Mouse (Mus musculus) CH12.LX (cell line): ENCODE measurements around the gene Six5. TPM values are rescaled to one million over a fixed set of nuclear protein-coding genes. Genes with fewer than 3 reads are reported as not detected.

ENCODE experiments used
- DNase-seq: peaks from one replicate; pipeline ENCODE4 v3.0.0-alpha.2; 2013; ENCODE audit errors: extremely low read depth
- H3K27ac ChIP-seq: 2 replicates; pipeline ENCODE4 v1.5.1; 2012; ENCODE audit warnings: low read depth, mild to moderate bottlenecking, control low read depth, moderate library complexity; ENCODE audit not compliant: insufficient read depth
- H3K27me3 ChIP-seq: replicated peaks from 2 replicates; pipeline ENCODE3; 2012; ENCODE audit warnings: inconsistent platforms
- H3K36me3 ChIP-seq, 2 experiments: replicated peaks in 1 of 2; 2 replicates each; pipeline versions ENCODE3 to v1.6.1; 2012; ENCODE audit warnings: inconsistent platforms in 1 of 2, low read length in 1 of 2, mild to moderate bottlenecking in 1 of 2, mixed read lengths in 1 of 2, moderate library complexity in 1 of 2; ENCODE audit not compliant: control insufficient read depth in 1 of 2, insufficient read depth in 1 of 2
- H3K4me1 ChIP-seq, 2 experiments: 2 replicates each; pipeline ENCODE4 v1.6.1; 2012; ENCODE audit warnings: inconsistent platforms in 1 of 2, moderate library complexity in 1 of 2; ENCODE audit not compliant: insufficient read depth in 2 of 2, control insufficient read depth in 1 of 2
- H3K4me2 ChIP-seq: 2 replicates; pipeline ENCODE4 v1.6.1; 2012; ENCODE audit warnings: low read depth, mild to moderate bottlenecking, control low read depth; ENCODE audit not compliant: poor library complexity, insufficient read depth, severe bottlenecking
- H3K4me3 ChIP-seq, 3 experiments: fragments of 150-350 bp in 1 of 3; sonication (generic) in 1 of 3; replicated peaks in 1 of 3; 2 replicates each; pipeline versions ENCODE3 to v1.5.1; 2011 to 2012; ENCODE audit warnings: low read depth in 2 of 3, low read length in 2 of 3, mild to moderate bottlenecking in 2 of 3, moderate library complexity in 2 of 3, control low read depth in 1 of 3, improper control_type of control experiment in 1 of 3, inconsistent platforms in 1 of 3, mixed read lengths in 1 of 3; ENCODE audit not compliant: poor library complexity in 1 of 3
- H3K79me2 ChIP-seq: replicated peaks from 2 replicates; pipeline ENCODE4 v1.6.1; 2012; ENCODE audit warnings: mild to moderate bottlenecking, moderate library complexity; ENCODE audit not compliant: control insufficient read depth, poor library complexity, insufficient read depth, severe bottlenecking; ENCODE audit errors: extremely low read depth
- H3K9ac ChIP-seq: 2 replicates; pipeline ENCODE4 v1.6.1; 2012; ENCODE audit warnings: low read depth, mild to moderate bottlenecking, control low read depth, moderate library complexity; ENCODE audit not compliant: insufficient read depth
- H3K9me3 ChIP-seq: replicated peaks from 2 replicates; pipeline ENCODE3; 2012; ENCODE audit warnings: low read length, inconsistent platforms, mixed read lengths
- CHD1 ChIP-seq: IDR thresholded peaks from 2 replicates; pipeline ENCODE4 v1.6.1; 2012; ENCODE audit warnings: low read depth, low read length, improper control_type of control experiment, inconsistent platforms
- CTCF ChIP-seq, 2 experiments: IDR thresholded peaks in 1 of 2; conservative IDR thresholded peaks in 1 of 2; 2 replicates each; pipeline ENCODE4 v1.5.1; 2011 to 2012; ENCODE audit warnings: low read depth in 2 of 2, low read length in 2 of 2, improper control_type of control experiment in 1 of 2, inconsistent platforms in 1 of 2, mild to moderate bottlenecking in 1 of 2, moderate library complexity in 1 of 2
- ELF1 ChIP-seq: IDR thresholded peaks from 2 replicates; pipeline ENCODE4 v1.6.1; 2014; ENCODE audit warnings: low read depth, mild to moderate bottlenecking, inconsistent platforms, low read length, improper control_type of control experiment
- HCFC1 ChIP-seq: IDR thresholded peaks from 2 replicates; pipeline ENCODE4 v1.6.1; 2012; ENCODE audit warnings: low read depth, mild to moderate bottlenecking, inconsistent platforms, low read length, improper control_type of control experiment
- MAFK ChIP-seq: IDR thresholded peaks from 2 replicates; pipeline ENCODE4 v1.6.1; 2011; ENCODE audit warnings: low read length, improper control_type of control experiment; ENCODE audit not compliant: insufficient replicate concordance
- MAX ChIP-seq: IDR thresholded peaks from 2 replicates; pipeline ENCODE4 v1.6.1; 2011; ENCODE audit warnings: low read length, improper control_type of control experiment
- MEF2A ChIP-seq: IDR thresholded peaks from 2 replicates; pipeline ENCODE4 v1.6.1; 2014; ENCODE audit warnings: low read depth, mild to moderate bottlenecking, inconsistent platforms, low read length, improper control_type of control experiment, borderline replicate concordance
- NRF1 ChIP-seq: IDR thresholded peaks from 2 replicates; pipeline ENCODE4 v1.6.1; 2014; ENCODE audit warnings: low read depth, mild to moderate bottlenecking, inconsistent platforms, low read length, improper control_type of control experiment, moderate library complexity
- POLR2AphosphoS2 ChIP-seq: IDR thresholded peaks from 2 replicates; pipeline ENCODE4 v1.6.1; 2011; ENCODE audit warnings: low read depth, low read length, improper control_type of control experiment
- RAD21 ChIP-seq: IDR thresholded peaks from 2 replicates; pipeline ENCODE4 v1.6.1; 2011; ENCODE audit warnings: low read depth, mild to moderate bottlenecking, low read length, improper control_type of control experiment, moderate library complexity
- RCOR1 ChIP-seq: conservative IDR thresholded peaks from 2 replicates; pipeline ENCODE4 v1.6.1; 2012; ENCODE audit warnings: low read depth, mild to moderate bottlenecking, inconsistent platforms, low read length, improper control_type of control experiment
- USF1 ChIP-seq: IDR thresholded peaks from 2 replicates; pipeline ENCODE4 v1.6.1; 2014; ENCODE audit warnings: low read depth, mild to moderate bottlenecking, inconsistent platforms, low read length, improper control_type of control experiment
- ZMIZ1 ChIP-seq: IDR thresholded peaks from 2 replicates; pipeline ENCODE4 v1.6.1; 2012; ENCODE audit warnings: low read depth, mild to moderate bottlenecking, inconsistent platforms, low read length, improper control_type of control experiment
- ZNF384 ChIP-seq: IDR thresholded peaks from 2 replicates; pipeline ENCODE4 v1.6.1; 2012; ENCODE audit warnings: low read depth, low read length, improper control_type of control experiment, inconsistent platforms
- dilution Hi-C: fragments of 300-500 bp; cut with MboI; formaldehyde crosslinking; loops from 2 replicates; pipeline ENCODE4 v1.14.3; 2020; ENCODE audit warnings: low sequenced_read_pairs; ENCODE audit not compliant: extremely low pct_unique_long_range_greater_than_20kb, extremely low pct_ligation_motif_present
- in situ Hi-C: fragments of 300-500 bp; cut with MboI; formaldehyde crosslinking; loops from 3 replicates; pipeline ENCODE4 v1.14.3; 2019; ENCODE audit warnings: low sequenced_read_pairs, low pct_ligation_motif_present, low pct_unique_long_range_greater_than_20kb, mixed read lengths
- polyA plus RNA-seq: library from polyadenylated mRNA; unstranded; fragments of >175 nt; gene quantifications from 2 replicates; pipeline ENCODE4 v1.2.1, GENCODE M21; 2012; ENCODE audit warnings: low read depth; ENCODE audit not compliant: insufficient read length
- total RNA-seq, 2 experiments: library from RNA; depleted of rRNA; stranded (reverse); fragments of 300-350 nt in 1 of 2; fragments of >200 nt in 1 of 2; gene quantifications; 2 replicates each; pipeline ENCODE4 v1.2.3; 2012 to 2014

The Six5 gene
- total and polyA plus RNA-seq, 3 experiments, result 0.16 to 1.8 (median 0.33) TPM

GRCm38 (mm10) chr7:19074494-19074893 lies 19.9 kb upstream of the Six5 start:
- DNase-seq, result no peak
- TF ChIP-seq MAX (no peak), MEF2A (no peak), CTCF (conservative IDR thresholded peaks at IDR 0.05 in 1 of 2, IDR thresholded peaks at IDR 0.05 in 1 of 2; ENCODE audit: low read depth in 2 of 2, low read length in 2 of 2) (peak in 1 of 2 experiments; percentile 32; a peak in 2 of 4 replicates)
- no peak overlapping the region for H3K4me2 ChIP-seq
- no peak overlapping the region for H3K9ac ChIP-seq
- H3K4me3 ChIP-seq, result no peak overlapping the region
- peaks cover 39% of the 10 kb centered on the region for H3K9me3 ChIP-seq
- H3K36me3 ChIP-seq, result no peaks in the 10 kb centered on the region
- dilution Hi-C loops (no loop called here), in situ Hi-C loops (no loop called here)
- peaks cover 53% of the 10 kb centered on the region for H3K27me3 ChIP-seq
- H3K4me1 ChIP-seq, result peaks cover 12 to 19% of the 10 kb centered on the region in 2 experiments
- no peaks in the 10 kb centered on the region for H3K79me2 ChIP-seq
- no peak overlapping the region for H3K27ac ChIP-seq

- Histone ChIP-seq H3K4me3 (no peak overlapping the region), H3K9me3 (peaks cover 39% of the 10 kb centered on the region), H3K4me1 (peaks cover 18 to 26% of the 10 kb centered on the region in 2 experiments), H3K36me3 (no peaks in the 10 kb centered on the region), H3K27ac (no peak overlapping the region), H3K9ac (no peak overlapping the region), H3K27me3 (peaks cover 60% of the 10 kb centered on the region), H3K4me2 (no peak overlapping the region), H3K79me2 (no peaks in the 10 kb centered on the region)
- in situ Hi-C loops (no loop called here), dilution Hi-C loops (no loop called here)
- DNase-seq, result no peak
- TF ChIP-seq ZNF384, result no peak
- TF ChIP-seq RCOR1, result no peak
- TF ChIP-seq ELF1, result no peak
- TF ChIP-seq USF1, result no peak
- TF ChIP-seq POLR2AphosphoS2, result no peak
- no peak for TF ChIP-seq CHD1
- TF ChIP-seq MEF2A, result no peak
- TF ChIP-seq NRF1, result no peak
- no peak for TF ChIP-seq RAD21
- TF ChIP-seq HCFC1, result no peak
- no peak for TF ChIP-seq MAFK
- no peak for TF ChIP-seq ZMIZ1
These were observed 19.2 kb upstream of the Six5 start for GRCm38 (mm10) chr7:19075231-19075630.
